Mouse (Mus musculus): ENCODE results near the gene Tmem252.

GRCm38 (mm10) chr19:24698651-24699050 lies 24.8 kb downstream of the Tmem252 start:
- TF ChIP-seq GATA1 (IDR thresholded peaks at IDR 0.05; ENCODE audit: low read length) (no peak), TAL1 (IDR thresholded peaks at IDR 0.05; ENCODE audit: low read length) (no peak)

Measured in erythroblast, embryonic 14.5 days (primary cell).